Mouse (Mus musculus): ENCODE measurements at regions not wholly inside any gene's neighbourhood (a gene's known extent, or its start where the extent isn't known, plus 50 kb on each side); places are given as distances from the start of the nearest gene placed in this dataset.

DNA sequence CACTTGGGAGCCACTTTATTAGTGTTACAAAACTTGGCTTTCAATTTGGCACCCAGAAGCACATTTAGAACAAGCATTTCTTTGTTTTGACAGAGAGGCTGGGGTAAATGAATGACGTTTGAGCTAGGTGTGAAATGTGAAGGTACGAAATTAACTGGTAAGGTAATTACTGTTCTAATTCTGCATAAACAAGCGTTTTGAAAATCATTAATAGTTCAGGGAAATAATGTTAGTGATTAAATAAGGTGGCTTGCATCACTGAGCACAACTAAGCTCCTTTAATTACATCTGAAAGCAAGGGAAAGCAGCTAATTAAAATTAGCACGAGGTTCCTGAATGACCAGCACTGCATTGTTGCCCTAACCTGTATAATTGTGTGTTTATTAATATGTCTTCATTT lies 529.9 kb upstream of the Pkn2 start:
- TF ChIP-seq CTCF (IDR thresholded peaks at IDR 0.05) (no peak), EP300 (IDR thresholded peaks at IDR 0.05) (no peak)

Measured in lung, postnatal 0 days (tissue).